Mouse (Mus musculus): ENCODE data around the gene Aarsd1.
"Not testable (repeated sequence)": the region's sequence is repeated elsewhere in the genome, so short reads cannot be mapped to it uniquely, and the experiment has no call there.

Gene Aarsd1

GRCm38 (mm10) chr11:101446860-101447259, 29.4 kb upstream of the Aarsd1 start:
- DNase-seq: not testable (repeated sequence)

GRCm38 (mm10) chr11:101446319-101446718, 28.9 kb upstream of the Aarsd1 start:
- DNase-seq: no peak

- no peak for DNase-seq
Observed at GRCm38 (mm10) chr11:101442760-101443159, 25.3 kb upstream of the Aarsd1 start.

GRCm38 (mm10) chr11:101442127-101442693, 24.8 kb upstream of the Aarsd1 start, which contains the start of gene Rpl27:
TSS of gene Rpl27 (plus strand) at chr11:101442298.
- DNase-seq: peak; percentile 98

GRCm38 (mm10) chr11:101441450-101442126, 24.2 kb upstream of the Aarsd1 start:
- not testable (repeated sequence) for DNase-seq

- not testable (repeated sequence) for DNase-seq
Observed at GRCm38 (mm10) chr11:101438006-101438405, 20.6 kb upstream of the Aarsd1 start.

- DNase-seq: no peak
Observed at GRCm38 (mm10) chr11:101436916-101437315, 19.5 kb upstream of the Aarsd1 start.

GRCm38 (mm10) chr11:101435831-101436230, 18.4 kb upstream of the Aarsd1 start:
- DNase-seq: no peak

- DNase-seq: no peak
Observed at GRCm38 (mm10) chr11:101433396-101433795, 16.0 kb upstream of the Aarsd1 start.

GRCm38 (mm10) chr11:101431327-101431726, 13.9 kb upstream of the Aarsd1 start:
- DNase-seq: no peak

GRCm38 (mm10) chr11:101426165-101426564, 8.8 kb upstream of the Aarsd1 start:
- DNase-seq: no peak

GRCm38 (mm10) chr11:101424925-101425813, 7.8 kb upstream of the Aarsd1 start, which contains the start of the genes Rundc1 and Ptges3l:
TSS of gene Rundc1 (plus strand) at chr11:101425085.
TSS of gene Ptges3l (minus strand) at chr11:101425333.
- peak; percentile 99 for DNase-seq

- peak; percentile 23 for DNase-seq
Observed at GRCm38 (mm10) chr11:101424105-101424851, 6.9 kb upstream of the Aarsd1 start, which contains the start of gene Gm27029. TSS of gene Gm27029 (minus strand) at chr11:101424796.

- DNase-seq: no peak
Observed at GRCm38 (mm10) chr11:101420148-101420547, 2.7 kb upstream of the Aarsd1 start.

- peak; percentile 26 for DNase-seq
Observed at GRCm38 (mm10) chr11:101419610-101420009, 2.2 kb upstream of the Aarsd1 start.

GRCm38 (mm10) chr11:101418991-101419390, 1.6 kb upstream of the Aarsd1 start:
- DNase-seq: no peak

GRCm38 (mm10) chr11:101416433-101417100, 848 bp downstream of the Aarsd1 start:
- no peak for DNase-seq

GRCm38 (mm10) chr11:101415306-101415705, 2.1 kb downstream of the Aarsd1 start:
- no peak for DNase-seq

GRCm38 (mm10) chr11:101395110-101395509, 22.3 kb downstream of the Aarsd1 start:
- peak; percentile 91 for DNase-seq

GRCm38 (mm10) chr11:101381817-101382216, 35.6 kb downstream of the Aarsd1 start:
- no peak for DNase-seq

- peak; percentile 69 for DNase-seq
Observed at GRCm38 (mm10) chr11:101378926-101379325, 38.5 kb downstream of the Aarsd1 start.

GRCm38 (mm10) chr11:101378196-101378595, 39.2 kb downstream of the Aarsd1 start:
- peak; percentile 43 for DNase-seq
